Mouse (Mus musculus) heart, postnatal 0 days (tissue): ENCODE results near the gene BC107364. TPM values are rescaled to one million over a fixed set of nuclear protein-coding genes. Genes with fewer than 3 reads are reported as not detected.
"Not testable (repeated sequence)": the region's sequence is repeated elsewhere in the genome, so short reads cannot be mapped to it uniquely, and the experiment has no call there.

Experiments used
- ATAC-seq: fragments of 200-750 bp; cut with Nextera tagmentation; 2 replicates; pipeline ENCODE4 v1.8.0; 2017; ENCODE audit warnings: low read depth, moderate number of reproducible peaks, moderate library complexity; ENCODE audit not compliant: insufficient read depth
- DNase-seq: peaks from one replicate; pipeline ENCODE4 v3.0.0-alpha.2; 2016; ENCODE audit warnings: low spot score
- H3K27ac ChIP-seq: fragments of 300-500 bp; sonication (generic); 2 replicates; pipeline ENCODE4 v1.5.1; 2014; ENCODE audit warnings: low read depth, mild to moderate bottlenecking
- H3K27me3 ChIP-seq: fragments of 300-500 bp; sonication (generic); 2 replicates; pipeline ENCODE4 v1.6.1; 2014; ENCODE audit warnings: low read length, mixed read lengths; ENCODE audit not compliant: control insufficient read depth, insufficient read depth
- H3K36me3 ChIP-seq: fragments of 300-500 bp; sonication (generic); replicated peaks from 2 replicates; pipeline ENCODE4 v1.6.1; 2014; ENCODE audit warnings: low read length, mixed read lengths; ENCODE audit not compliant: control insufficient read depth, insufficient read depth
- H3K4me1 ChIP-seq: fragments of 300-500 bp; sonication (generic); 2 replicates; pipeline ENCODE4 v1.6.1; 2014; ENCODE audit warnings: antibody characterized with exemption; ENCODE audit not compliant: control insufficient read depth, insufficient read depth
- H3K4me2 ChIP-seq: fragments of 300-500 bp; sonication (generic); 2 replicates; pipeline ENCODE4 v1.6.1; 2014; ENCODE audit warnings: low read depth, mild to moderate bottlenecking, low read length, moderate library complexity
- H3K4me3 ChIP-seq: fragments of 300-500 bp; sonication (generic); 2 replicates; pipeline ENCODE4 v1.5.1; 2014; ENCODE audit warnings: low read depth, low read length
- H3K9ac ChIP-seq: fragments of 300-500 bp; sonication (generic); replicated peaks from 2 replicates; pipeline ENCODE4 v1.6.1; 2014; ENCODE audit warnings: low read depth, low read length, mixed read lengths
- H3K9me3 ChIP-seq: fragments of 300-500 bp; sonication (generic); replicated peaks from 2 replicates; pipeline ENCODE4 v1.6.1; 2016; ENCODE audit warnings: low read length; ENCODE audit not compliant: control insufficient read depth
- CTCF ChIP-seq: IDR thresholded peaks from 2 replicates; pipeline ENCODE4 v1.5.1; 2016; ENCODE audit warnings: antibody characterized with exemption, control low read depth, low read depth
- EP300 ChIP-seq: IDR thresholded peaks from 2 replicates; pipeline ENCODE4 v1.6.1; 2016; ENCODE audit warnings: antibody characterized with exemption, low read depth
- WGBS: fragments of 180-500 bp; shearing (Covaris S2); extraction: QIAGEN DNeasy Blood & Tissue Kit; methylation state at CpG from one replicate; pipeline ENCODE4 v1.1.7; 2014; 5-methylcytosine and 5-hydroxymethylcytosine counted together
- polyA plus RNA-seq: library from polyadenylated mRNA; unstranded; fragments of >200 nt; fragmentation: Nextera tagmentation; extraction: Ambion mirVana; gene quantifications from 2 replicates; pipeline ENCODE4 v1.2.1, GENCODE M21; 2015
- total RNA-seq: library from RNA; depleted of rRNA; stranded (reverse); fragments of >200 nt; gene quantifications from 2 replicates; pipeline ENCODE4 v1.2.3, GENCODE M21; 2014; ENCODE audit warnings: low replicate concordance

The BC107364 gene
- total and polyA plus RNA-seq, 2 experiments from 2014 or later, result 0.40 TPM; not detected in 1

GRCm38 (mm10) chr3:96494912-96495311 lies 42.8 kb upstream of the BC107364 start:
- no peaks in the 10 kb centered on the region for H3K36me3 ChIP-seq
- no peak overlapping the region for H3K4me3 ChIP-seq
- WGBS, result 87% methylated on average over 3 of the region's 3 CpGs
- H3K27ac ChIP-seq, result no peak overlapping the region
- DNase-seq (no peak), ATAC-seq (no peak)
- H3K27me3 ChIP-seq, result no peaks in the 10 kb centered on the region
- no peak for TF ChIP-seq EP300
- TF ChIP-seq CTCF, result no peak
- H3K9ac ChIP-seq, result no peak overlapping the region
- peaks cover 5% of the 10 kb centered on the region; the same call in 1 of the 2 replicates for H3K4me1 ChIP-seq
- H3K9me3 ChIP-seq, result no peaks in the 10 kb centered on the region
- H3K4me2 ChIP-seq, result no peak overlapping the region

- not testable (repeated sequence) for H3K27ac ChIP-seq, H3K4me3 ChIP-seq, H3K4me2 ChIP-seq, H3K4me1 ChIP-seq, H3K36me3 ChIP-seq, H3K9ac ChIP-seq, ATAC-seq, DNase-seq, H3K9me3 ChIP-seq, H3K27me3 ChIP-seq
- WGBS, result 100% methylated on average over 5 of the region's 11 CpGs
Measured at GRCm38 (mm10) chr3:96494456-96494855, 42.4 kb upstream of the BC107364 start.

GRCm38 (mm10) chr3:96489636-96490035 lies 37.5 kb upstream of the BC107364 start:
- H3K36me3 ChIP-seq, H3K4me2 ChIP-seq, H3K9ac ChIP-seq, H3K4me1 ChIP-seq, H3K27me3 ChIP-seq, H3K4me3 ChIP-seq, DNase-seq, H3K9me3 ChIP-seq, ATAC-seq: not testable (repeated sequence)
- peak overlapping the region; percentile 90 for H3K27ac ChIP-seq
- 60% methylated on average over 5 of the region's 8 CpGs for WGBS

- DNase-seq, H3K4me2 ChIP-seq, H3K36me3 ChIP-seq, H3K4me1 ChIP-seq, H3K4me3 ChIP-seq, H3K9ac ChIP-seq, H3K9me3 ChIP-seq, H3K27me3 ChIP-seq: not testable (repeated sequence)
- WGBS, result 1% methylated on average over 9 of the region's 31 CpGs
- peak; percentile 71 for ATAC-seq
- peak overlapping the region; percentile 90 for H3K27ac ChIP-seq
Measured at GRCm38 (mm10) chr3:96488907-96489629, 37.0 kb upstream of the BC107364 start.

- H3K4me2 ChIP-seq, result peak overlapping the region; percentile 69
- peak overlapping the region; percentile 57 for H3K9ac ChIP-seq
- not testable (repeated sequence) for H3K27me3 ChIP-seq, H3K9me3 ChIP-seq, H3K4me1 ChIP-seq, DNase-seq, H3K36me3 ChIP-seq
- H3K4me3 ChIP-seq, result peak overlapping the region; percentile 42
- no CpG with 5 or more reads among the region's 55 CpGs for WGBS
- peak overlapping the region; percentile 96 for H3K27ac ChIP-seq
- ATAC-seq, result peak; percentile 80
Measured at GRCm38 (mm10) chr3:96488290-96488906, 36.3 kb upstream of the BC107364 start.
